In genomic region chr4:32375721-32376526, GRCm38 (mm10) we compare ENCODE assay signal across 13 mouse cellular contexts.
DNase-seq lines count a peak whose midpoint lies in the region; ATAC-seq lines count a peak whose summit lies in the region.
"Had no signal": no experiment of that assay in that cellular context is flagged by ENCODE, and none has a peak within 500 bp of the region (broad histone marks: within the 10 kb centered on the region; RNA-seq: fewer than 3 reads in every experiment).

No protein-coding gene starts in this region.

- H3K9ac ChIP-seq in heart, embryonic 12.5 days, result no peak overlapping the region
- 0 out of 2 replicates have a peak overlapping the region, but pooled peaks have one; percentile 18 for H3K9ac ChIP-seq in lung, embryonic 16.5 days (ENCODE audit: low read length)
- H3K9ac ChIP-seq in embryonic facial prominence, embryonic 15.5 days, result no peak overlapping the region
- H3K9ac ChIP-seq in stomach, embryonic 14.5 days (replicated peaks; ENCODE audit: low read depth, low read length), result no peak overlapping the region
- no peak overlapping the region for H3K9ac ChIP-seq in liver, embryonic 12.5 days
- H3K9ac ChIP-seq: embryonic facial prominence, embryonic 12.5 days; liver, embryonic 14.5 days had no signal

- peaks cover 54% of the 10 kb centered on the region for H3K4me1 ChIP-seq in heart, embryonic 12.5 days (replicated peaks)
- H3K4me1 ChIP-seq in lung, embryonic 16.5 days (replicated peaks; ENCODE audit: control insufficient read depth, insufficient read depth, low read length), result peaks cover 31% of the 10 kb centered on the region
- peaks cover 33% of the 10 kb centered on the region for H3K4me1 ChIP-seq in embryonic facial prominence, embryonic 15.5 days
- H3K4me1 ChIP-seq in stomach, embryonic 14.5 days (ENCODE audit: control insufficient read depth, insufficient read depth, low read length), result peaks cover 10% of the 10 kb centered on the region
- H3K4me1 ChIP-seq in liver, embryonic 12.5 days, result peaks cover 6% of the 10 kb centered on the region; the same call in 1 of the 2 replicates

- DNase-seq in heart, postnatal 4 days, result no peak
- DNase-seq in lung, postnatal 36 days, result no peak
- DNase-seq: cerebellum, postnatal 10 days; gastrocnemius, postnatal 10 days; right cerebral cortex, postnatal 4 days had no signal

- no peaks in the 10 kb centered on the region for H3K27me3 ChIP-seq in heart, embryonic 12.5 days (replicated peaks)
- H3K27me3 ChIP-seq in lung, embryonic 16.5 days (ENCODE audit: control insufficient read depth, insufficient read depth, low read depth, low read length), result no peaks in the 10 kb centered on the region
- 0 out of 2 replicates have a peak, but pooled peaks cover 2% of the 10 kb centered on the region for H3K27me3 ChIP-seq in embryonic facial prominence, embryonic 15.5 days
- H3K27me3 ChIP-seq in stomach, embryonic 14.5 days (ENCODE audit: control insufficient read depth, insufficient read depth, low read length), result no peaks in the 10 kb centered on the region
- no peaks in the 10 kb centered on the region for H3K27me3 ChIP-seq in liver, embryonic 12.5 days (replicated peaks)
- H3K27me3 ChIP-seq: embryonic facial prominence, embryonic 12.5 days had no signal

- H3K4me3 ChIP-seq in heart, embryonic 12.5 days, result no peak overlapping the region
- no peak overlapping the region for H3K4me3 ChIP-seq in lung, embryonic 16.5 days (ENCODE audit: low read length)
- H3K4me3 ChIP-seq in embryonic facial prominence, embryonic 15.5 days (replicated peaks), result no peak overlapping the region
- H3K4me3 ChIP-seq in stomach, embryonic 14.5 days (ENCODE audit: low read depth, low read length), result no peak overlapping the region
- no peak overlapping the region for H3K4me3 ChIP-seq in liver, embryonic 12.5 days
- H3K4me3 ChIP-seq: embryonic facial prominence, embryonic 12.5 days had no signal

- 58% methylated on average over 16 of the region's 16 CpGs for WGBS in heart, embryonic 12.5 days
- 54% methylated on average over 16 of the region's 16 CpGs for WGBS in lung, embryonic 16.5 days
- 74% methylated on average over 16 of the region's 16 CpGs for WGBS in embryonic facial prominence, embryonic 15.5 days
- 81% methylated on average over 16 of the region's 16 CpGs for WGBS in stomach, embryonic 14.5 days
- WGBS in liver, embryonic 12.5 days (ENCODE audit: insufficient replicate concordance), result 71% methylated on average over 16 of the region's 16 CpGs

- ATAC-seq in heart, embryonic 12.5 days (ENCODE audit: insufficient number of reproducible peaks, low FRiP score), result 0 out of 2 replicates have a peak, but pooled peaks have one; percentile 34
- peak; percentile 79 for ATAC-seq in lung, embryonic 16.5 days (ENCODE audit: low read depth)
- no peak for ATAC-seq in embryonic facial prominence, embryonic 15.5 days (ENCODE audit: insufficient number of reproducible peaks, low FRiP score, low TSS enrichment, low read depth)
- ATAC-seq in stomach, embryonic 14.5 days (ENCODE audit: insufficient number of reproducible peaks, insufficient read depth, low FRiP score, low read depth), result 0 out of 2 replicates have a peak, but pooled peaks have one; percentile 37
- ATAC-seq in liver, embryonic 12.5 days, result no peak

- H3K27ac ChIP-seq in heart, embryonic 12.5 days (ENCODE audit: poor library complexity, severe bottlenecking), result 0 out of 2 replicates have a peak overlapping the region, but pooled peaks have one; percentile 13
- H3K27ac ChIP-seq in lung, embryonic 16.5 days (ENCODE audit: low read length), result peak overlapping the region; percentile 81
- peak overlapping the region; percentile 58; the same call in 1 of the 2 replicates for H3K27ac ChIP-seq in embryonic facial prominence, embryonic 15.5 days (replicated peaks)
- H3K27ac ChIP-seq in stomach, embryonic 14.5 days (ENCODE audit: low read length), result no peak overlapping the region
- H3K27ac ChIP-seq in liver, embryonic 12.5 days, result no peak overlapping the region
- H3K27ac ChIP-seq: embryonic facial prominence, embryonic 12.5 days; kidney, postnatal 0 days; liver, embryonic 14.5 days had no signal

- peak overlapping the region; percentile 11; the same call in 1 of the 2 replicates for H3K4me2 ChIP-seq in heart, embryonic 12.5 days
- peak overlapping the region; percentile 4; the same call in 1 of the 2 replicates for H3K4me2 ChIP-seq in lung, embryonic 16.5 days (ENCODE audit: low read depth, low read length)
- no peak overlapping the region for H3K4me2 ChIP-seq in embryonic facial prominence, embryonic 15.5 days (replicated peaks)
- no peak overlapping the region for H3K4me2 ChIP-seq in stomach, embryonic 14.5 days (replicated peaks; ENCODE audit: low read depth, low read length)
- H3K4me2 ChIP-seq in liver, embryonic 12.5 days, result no peak overlapping the region
- H3K4me2 ChIP-seq: embryonic facial prominence, embryonic 12.5 days had no signal

- no peaks in the 10 kb centered on the region for H3K9me3 ChIP-seq in heart, embryonic 12.5 days (replicated peaks)
- no peaks in the 10 kb centered on the region for H3K9me3 ChIP-seq in lung, embryonic 16.5 days (ENCODE audit: control insufficient read depth, low read length)
- H3K9me3 ChIP-seq in embryonic facial prominence, embryonic 15.5 days (replicated peaks), result no peaks in the 10 kb centered on the region
- H3K9me3 ChIP-seq in stomach, embryonic 14.5 days (ENCODE audit: control insufficient read depth, low read depth, low read length), result no peaks in the 10 kb centered on the region
- H3K9me3 ChIP-seq in liver, embryonic 12.5 days (replicated peaks), result no peaks in the 10 kb centered on the region
- H3K9me3 ChIP-seq: embryonic facial prominence, embryonic 12.5 days had no signal

- no peaks in the 10 kb centered on the region for H3K36me3 ChIP-seq in heart, embryonic 12.5 days
- no peaks in the 10 kb centered on the region for H3K36me3 ChIP-seq in lung, embryonic 16.5 days (ENCODE audit: control insufficient read depth, insufficient read depth, low read length)
- H3K36me3 ChIP-seq in embryonic facial prominence, embryonic 15.5 days, result no peaks in the 10 kb centered on the region
- no peaks in the 10 kb centered on the region for H3K36me3 ChIP-seq in stomach, embryonic 14.5 days (ENCODE audit: control insufficient read depth, insufficient read depth, low read length)
- H3K36me3 ChIP-seq in liver, embryonic 12.5 days, result no peaks in the 10 kb centered on the region
- H3K36me3 ChIP-seq: embryonic facial prominence, embryonic 12.5 days had no signal

Comparison
In these comparisons a context has a peak if more than half of its experiments do, and no peak if none do; other contexts are left out.
1. ATAC-seq: peak in heart, embryonic 12.5 days (single experiment), lung, embryonic 16.5 days (single experiment) and stomach, embryonic 14.5 days (single experiment); none in embryonic facial prominence, embryonic 15.5 days (single experiment) and liver, embryonic 12.5 days (single experiment).
2. H3K27ac ChIP-seq: peak in heart, embryonic 12.5 days (single experiment), lung, embryonic 16.5 days (single experiment) and embryonic facial prominence, embryonic 15.5 days (single experiment); none in stomach, embryonic 14.5 days (single experiment) and liver, embryonic 12.5 days (single experiment).
3. H3K4me2 ChIP-seq: peak in heart, embryonic 12.5 days (single experiment) and lung, embryonic 16.5 days (single experiment); none in embryonic facial prominence, embryonic 15.5 days (single experiment), stomach, embryonic 14.5 days (single experiment) and liver, embryonic 12.5 days (single experiment).